Mouse (Mus musculus): ENCODE measurements around the gene Dtx3. TPM values are rescaled to one million over a fixed set of nuclear protein-coding genes. Genes with fewer than 3 reads are reported as not detected.
"Not testable (repeated sequence)": the region's sequence is repeated elsewhere in the genome, so short reads cannot be mapped to it uniquely, and the experiment has no call there.

The Dtx3 gene
- total RNA-seq, 2 experiments from 2014 or later: 22.2 to 24.8 TPM

DNA sequence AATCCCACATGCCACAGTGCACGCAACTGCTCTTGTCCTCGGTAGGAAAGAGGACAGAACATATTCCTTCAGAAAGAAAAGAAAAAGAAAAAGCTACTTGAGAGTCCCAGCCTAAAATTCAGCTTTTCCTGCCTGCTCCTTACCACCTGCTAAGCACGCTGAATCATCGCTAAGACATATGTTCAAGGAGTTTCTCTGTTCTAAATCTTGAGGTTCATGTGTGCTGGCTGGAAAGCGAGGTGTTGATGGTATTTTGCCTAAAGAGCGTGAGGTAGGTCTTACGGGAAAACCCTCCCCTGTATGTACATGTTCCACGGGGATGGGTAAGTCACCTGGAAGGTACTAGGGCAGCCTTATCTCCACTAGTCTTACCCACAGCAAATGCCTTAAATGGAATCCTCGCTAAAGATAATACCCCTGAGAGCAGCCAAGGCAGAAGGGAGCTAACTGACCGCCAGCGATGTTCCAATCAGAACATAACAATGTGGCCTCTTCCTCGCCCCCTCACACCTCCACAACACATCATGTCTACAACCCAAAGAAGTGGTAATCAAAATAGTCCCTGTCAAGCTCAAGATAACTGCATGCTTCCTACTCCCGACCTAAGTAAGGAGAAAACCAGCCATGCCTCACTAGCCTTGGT lies 14.5 kb upstream of the Dtx3 start:
- intact Hi-C loops (cut with DNase I; ENCODE audit: low total_unique reads): no loop called here
- no peak for DNase-seq

DNA sequence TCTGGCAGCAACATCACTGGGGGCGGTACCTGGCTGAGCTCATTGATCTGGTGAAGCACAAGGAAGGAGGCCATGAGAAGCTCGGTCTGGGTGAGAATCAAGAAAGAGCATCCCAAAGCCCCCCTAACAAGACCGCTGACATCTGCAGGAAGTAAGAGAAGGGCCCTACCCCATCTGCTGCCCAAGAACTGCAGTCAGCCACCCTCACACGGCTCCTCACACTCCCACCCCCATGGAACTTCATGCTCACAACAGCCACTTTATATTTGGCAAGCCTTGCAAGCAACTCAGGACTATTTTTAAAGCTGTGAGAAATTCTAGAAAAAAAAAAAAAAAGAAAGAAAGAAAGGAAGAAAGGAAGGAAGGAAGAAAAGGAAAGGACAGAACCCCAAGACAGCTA lies 13.4 kb upstream of the Dtx3 start:
- DNase-seq: no peak
- intact Hi-C loops (cut with DNase I; ENCODE audit: low total_unique reads): no loop called here

DNA sequence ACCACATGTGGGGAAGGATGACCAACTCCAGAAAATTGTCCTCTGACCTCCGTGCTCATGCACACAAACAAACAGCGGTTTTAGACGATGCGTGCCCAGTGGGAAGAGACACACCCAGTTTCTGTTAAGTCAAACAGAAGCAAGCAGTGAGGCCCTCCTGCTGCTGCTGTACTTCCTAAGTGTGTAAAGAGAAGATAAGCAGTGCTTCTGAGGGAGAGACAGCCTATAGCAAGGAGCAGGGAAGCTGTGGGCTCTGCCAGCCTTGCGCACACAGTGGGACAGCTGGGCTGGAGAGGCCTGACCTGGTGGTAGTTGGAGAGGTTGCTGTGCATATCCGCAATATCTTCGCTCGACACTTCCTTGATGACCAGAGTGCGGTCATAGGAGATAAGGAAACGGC lies 9.8 kb upstream of the Dtx3 start:
- no peak for DNase-seq
- intact Hi-C loops (cut with DNase I; ENCODE audit: low total_unique reads): no loop called here

DNA sequence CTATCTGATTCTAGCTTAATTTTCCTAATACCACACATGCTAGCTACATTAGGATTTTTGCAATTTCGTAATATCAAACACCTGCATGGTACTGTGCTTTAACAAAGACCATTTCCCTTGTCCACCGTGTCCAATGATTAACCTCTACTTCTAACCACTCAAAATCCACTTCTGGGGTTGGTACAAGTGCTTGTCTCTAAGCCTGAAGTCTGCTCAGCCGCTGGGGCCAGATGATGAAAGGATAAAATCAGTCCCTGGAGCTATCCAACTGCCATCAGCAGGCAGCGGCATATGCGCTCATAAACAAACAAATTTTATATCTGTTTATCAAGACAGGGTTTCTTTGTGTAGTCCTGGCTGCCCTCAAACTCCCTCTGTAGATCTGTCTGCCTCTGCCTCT lies 9.1 kb upstream of the Dtx3 start:
- intact Hi-C loops (cut with DNase I; ENCODE audit: low total_unique reads): no loop called here

DNA sequence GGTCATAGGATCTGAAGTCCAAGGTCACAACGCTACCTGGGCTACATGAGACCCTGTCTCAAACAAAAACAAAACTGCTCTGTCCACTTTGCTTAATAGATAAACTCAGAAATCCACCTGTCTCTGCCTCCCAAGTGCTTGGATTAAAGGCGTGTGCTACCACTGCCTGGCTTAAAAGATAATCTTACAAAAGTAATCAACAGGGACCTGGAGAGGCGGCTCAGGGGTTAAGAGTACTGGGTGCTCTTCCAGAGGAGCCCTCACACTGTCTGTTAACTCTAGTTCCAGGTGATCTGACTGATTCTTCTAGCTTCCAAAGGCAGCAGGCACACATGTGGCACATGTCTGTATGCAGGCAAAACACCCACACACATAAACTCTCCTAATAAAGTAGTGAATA lies 7.6 kb upstream of the Dtx3 start:
- DNase-seq: no peak
- intact Hi-C loops (cut with DNase I; ENCODE audit: low total_unique reads): no loop called here

More for the DNA sequence above, 9.1 kb upstream of the Dtx3 start:
- no peak for DNase-seq

DNA sequence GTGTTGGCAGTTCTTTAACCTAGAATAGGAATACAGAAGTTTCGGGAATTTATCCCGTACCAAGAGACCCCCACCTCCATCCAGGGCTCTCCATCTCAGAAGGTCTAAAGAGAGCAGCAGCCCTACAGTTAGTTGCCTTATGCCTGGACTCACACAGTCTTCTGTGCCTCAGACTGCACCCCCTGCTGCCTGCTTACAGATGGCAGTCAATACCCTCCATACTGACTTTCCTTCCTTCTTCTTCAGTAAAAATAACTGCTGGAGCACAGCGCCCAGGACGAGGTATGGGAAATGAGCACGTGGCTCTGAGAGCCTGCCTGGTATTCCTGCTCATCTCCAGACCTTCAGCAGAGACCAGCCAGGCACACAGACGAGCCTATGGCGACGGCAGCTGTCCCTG lies 4.8 kb upstream of the Dtx3 start:
- intact Hi-C loops (cut with DNase I; ENCODE audit: low total_unique reads): no loop called here
- DNase-seq: no peak

DNA sequence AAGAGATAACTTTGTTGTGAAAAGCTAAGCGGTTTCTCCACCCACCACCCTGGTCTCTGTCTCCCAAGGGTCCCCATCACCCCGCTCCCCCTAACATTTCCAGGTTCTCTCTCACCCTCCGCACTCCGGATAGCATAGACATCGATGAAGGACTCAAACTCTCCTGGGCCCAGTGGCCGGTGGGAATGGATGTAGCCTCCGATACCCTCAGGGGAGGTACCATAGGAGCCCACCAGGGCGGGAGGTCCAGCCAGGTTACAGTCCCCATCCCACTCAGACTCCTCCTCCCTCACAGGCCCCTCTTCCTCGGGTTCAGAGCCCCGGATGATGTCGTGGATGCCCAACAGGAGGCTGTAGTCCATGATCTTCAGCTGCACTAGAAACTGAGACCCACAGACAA lies 3.9 kb upstream of the Dtx3 start:
- intact Hi-C loops (cut with DNase I; ENCODE audit: low total_unique reads): no loop called here
- DNase-seq: no peak

DNA sequence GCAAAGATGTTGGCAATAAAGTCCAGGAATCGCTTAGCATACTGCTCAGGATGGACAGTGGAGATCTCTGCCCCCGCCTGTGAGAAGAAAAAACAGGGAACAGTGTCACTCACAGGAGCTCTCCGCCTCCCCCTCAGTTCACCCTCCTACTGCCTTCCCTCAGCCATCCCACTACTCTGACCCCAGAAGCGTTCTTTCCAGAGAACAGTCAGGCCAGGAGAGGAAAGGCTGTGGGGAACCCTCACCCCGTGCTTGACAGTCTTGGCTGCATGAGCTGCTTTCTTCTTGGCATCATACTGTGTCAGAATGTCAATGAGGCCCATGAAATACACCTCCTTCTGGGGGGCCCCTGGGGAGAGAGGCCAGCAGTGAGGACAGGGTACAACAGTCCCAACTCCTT lies 3.5 kb upstream of the Dtx3 start:
- DNase-seq: no peak

DNA sequence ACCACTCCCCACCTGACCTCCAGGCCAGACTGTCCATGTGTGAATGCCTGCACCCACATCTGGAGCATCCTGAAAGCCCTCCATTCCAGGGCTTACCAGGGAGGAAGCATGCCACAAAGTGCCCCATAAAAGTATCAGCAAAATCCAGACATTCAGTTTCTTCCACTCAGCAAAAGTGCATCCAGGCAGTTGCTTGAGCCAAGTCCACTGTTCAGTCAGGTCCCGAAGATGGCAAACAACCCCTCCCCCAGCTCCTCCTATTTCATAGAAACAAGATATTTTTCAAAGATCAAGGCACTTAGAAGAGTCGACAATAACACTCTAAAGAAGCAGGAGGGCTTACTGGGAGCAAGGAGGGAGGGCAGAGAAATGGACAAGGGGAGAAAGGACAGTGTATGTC lies 3.0 kb upstream of the Dtx3 start:
- intact Hi-C loops (cut with DNase I; ENCODE audit: low total_unique reads): no loop called here
- DNase-seq: no peak

More for the DNA sequence above, 3.5 kb upstream of the Dtx3 start:
- intact Hi-C loops (cut with DNase I; ENCODE audit: low total_unique reads): no loop called here

DNA sequence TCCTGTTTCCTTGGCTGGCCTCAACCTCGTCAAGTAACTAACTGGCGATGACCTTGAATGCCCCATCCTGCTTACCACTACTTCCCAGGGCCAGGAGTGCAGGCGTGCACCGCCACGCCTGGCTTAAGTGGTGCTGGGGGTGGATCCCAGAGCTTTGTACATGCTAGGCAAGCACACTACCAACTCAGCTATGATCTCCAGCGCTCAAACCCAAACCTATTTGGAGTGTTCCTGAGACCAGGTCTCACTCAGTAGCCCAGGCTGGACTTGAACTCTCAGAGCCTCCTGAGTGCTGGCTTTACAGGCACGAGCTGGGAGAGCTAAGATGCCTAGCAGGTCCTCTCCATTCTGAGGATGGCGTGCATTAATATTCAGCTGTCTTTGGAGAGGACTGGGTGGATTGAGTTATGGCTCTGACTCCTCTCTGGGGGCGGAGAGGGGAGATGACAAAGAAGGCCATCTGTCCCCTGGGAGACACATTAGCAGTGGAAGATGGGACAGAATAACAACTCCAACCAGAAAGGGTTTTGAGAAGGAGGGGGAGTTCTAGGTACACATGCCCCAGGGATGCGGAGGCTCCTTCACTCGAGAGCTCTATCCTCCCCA lies 2.1 kb upstream of the Dtx3 start:
- no peak for DNase-seq
- intact Hi-C loops (cut with DNase I; ENCODE audit: low total_unique reads): no loop called here

DNA sequence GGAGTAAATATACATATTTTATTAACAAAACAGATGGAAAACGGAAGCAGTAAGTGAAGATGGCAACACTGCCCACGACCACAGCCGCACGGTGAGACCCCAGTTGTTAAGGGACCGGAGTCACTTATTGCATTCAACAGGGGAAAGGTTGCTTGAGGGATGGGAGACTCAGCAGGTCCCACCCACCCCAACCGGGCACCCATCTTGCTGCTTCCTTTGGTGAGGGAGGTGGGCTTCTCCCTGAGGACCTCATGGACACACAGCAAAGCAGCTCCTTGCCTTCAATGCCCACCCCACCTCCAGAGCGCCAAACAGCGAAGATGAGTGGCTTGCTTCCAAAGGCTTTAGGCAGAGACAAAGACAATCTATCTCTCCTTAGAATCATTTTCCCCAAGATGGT lies 1.6 kb upstream of the Dtx3 start:
- intact Hi-C loops (cut with DNase I; ENCODE audit: low total_unique reads): no loop called here

DNA sequence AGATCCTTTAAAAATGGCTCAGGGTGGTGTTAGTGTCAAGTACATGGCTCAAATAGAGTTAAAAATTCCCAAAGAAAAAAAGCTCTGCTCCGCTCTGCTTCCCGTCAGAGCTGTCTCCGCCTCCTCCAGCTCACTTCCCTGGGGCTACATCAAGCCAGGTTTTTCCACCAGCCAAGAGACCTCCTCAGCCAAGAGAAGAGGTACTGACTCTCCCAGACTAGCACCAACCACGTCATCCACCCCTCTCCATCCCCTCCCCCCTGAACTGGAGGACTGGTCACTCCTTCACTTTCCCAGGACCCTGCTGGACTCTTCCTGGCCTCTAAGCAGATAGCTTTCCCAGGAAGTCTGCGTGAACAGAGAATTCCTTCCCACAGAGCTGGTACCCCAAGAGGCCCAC lies 864 bp upstream of the Dtx3 start:
- DNase-seq: peak; percentile 81
- intact Hi-C loops (cut with DNase I; ENCODE audit: low total_unique reads): no loop called here

More for the DNA sequence above, 1.6 kb upstream of the Dtx3 start:
- no peak for DNase-seq

DNA sequence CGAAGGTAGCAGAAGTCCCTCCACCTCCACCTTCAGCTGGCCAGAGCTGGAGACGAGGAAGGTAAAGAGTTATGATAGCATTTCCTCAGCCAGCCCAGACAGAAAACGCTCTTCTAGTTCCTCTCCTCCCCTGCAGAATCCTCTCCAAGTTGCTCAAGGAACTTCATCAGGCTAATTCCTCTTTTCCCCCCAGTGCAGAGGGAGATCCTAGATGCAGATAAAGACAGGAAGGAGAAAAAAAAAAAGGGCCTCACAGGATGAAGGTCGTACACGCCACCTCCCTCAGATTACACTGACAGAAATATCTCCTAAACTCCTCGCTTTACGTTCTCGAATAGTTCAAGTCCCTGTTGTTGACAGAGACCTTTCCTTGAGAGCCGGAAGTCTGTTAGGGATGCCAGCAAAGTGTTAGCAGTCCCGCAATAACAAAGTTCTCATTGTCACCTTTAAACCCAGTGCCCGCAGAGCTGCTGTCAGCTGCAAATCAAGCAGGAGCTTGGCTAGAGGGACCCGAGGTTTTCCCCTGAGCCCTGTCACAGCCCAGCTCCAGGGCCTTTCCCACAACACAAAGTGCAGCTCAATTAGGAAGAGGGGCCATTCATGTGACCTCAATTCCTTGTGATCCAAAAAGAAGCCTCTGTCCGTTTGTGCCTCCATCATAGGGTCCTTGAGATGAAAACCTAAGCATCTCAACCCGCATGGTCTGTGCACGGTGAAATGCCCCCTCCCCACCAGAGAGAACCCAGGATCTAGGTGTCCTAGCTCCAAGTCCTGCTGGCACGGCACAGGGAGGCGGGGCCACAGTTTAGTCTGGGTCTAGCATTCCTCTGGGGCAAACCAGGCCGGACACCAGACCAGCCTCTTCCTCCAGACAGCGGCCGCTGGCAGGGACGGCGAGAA lies 850 bp downstream of the Dtx3 start:
- DNase-seq: peak; percentile 75
- intact Hi-C loops (cut with DNase I; ENCODE audit: low total_unique reads): no loop called here

DNA sequence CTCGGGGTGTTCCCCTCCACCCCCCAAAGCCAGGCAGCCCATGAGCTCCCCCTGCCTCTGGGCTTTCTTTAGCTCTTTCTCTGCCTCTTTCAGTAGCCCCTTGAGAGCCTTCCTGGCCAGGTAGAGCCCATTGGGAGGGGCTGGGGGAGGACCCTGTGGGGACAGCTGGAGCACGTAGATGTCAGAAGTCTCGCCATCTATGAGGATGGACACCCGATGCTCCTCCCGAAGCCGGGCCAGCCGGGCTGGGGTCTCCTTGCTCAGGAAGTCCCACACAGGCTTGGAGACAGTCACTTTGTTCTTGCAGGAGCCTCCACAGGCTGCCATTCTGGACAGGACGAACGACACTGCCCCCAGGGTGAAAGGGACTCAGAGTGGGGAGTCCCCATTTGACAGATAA lies 2.5 kb downstream of the Dtx3 start:
- DNase-seq: no peak
- intact Hi-C loops (cut with DNase I; ENCODE audit: low total_unique reads): no loop called here

DNA sequence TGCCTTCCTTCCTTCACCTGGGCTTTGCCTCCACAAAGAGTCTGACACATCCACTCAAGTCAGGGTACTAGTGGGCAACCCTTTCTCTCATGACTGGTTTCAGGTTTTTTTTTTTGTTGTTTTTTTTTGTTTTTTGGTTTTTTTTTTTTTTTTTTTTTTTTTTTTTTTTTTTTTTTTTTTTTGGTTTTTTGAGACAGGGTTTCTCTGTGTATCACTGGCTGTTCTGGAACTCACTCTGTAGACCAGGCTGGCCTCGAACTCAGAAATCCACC lies 3.5 kb downstream of the Dtx3 start:
- intact Hi-C loops (cut with DNase I; ENCODE audit: low total_unique reads); DNase-seq: not testable (repeated sequence)

DNA sequence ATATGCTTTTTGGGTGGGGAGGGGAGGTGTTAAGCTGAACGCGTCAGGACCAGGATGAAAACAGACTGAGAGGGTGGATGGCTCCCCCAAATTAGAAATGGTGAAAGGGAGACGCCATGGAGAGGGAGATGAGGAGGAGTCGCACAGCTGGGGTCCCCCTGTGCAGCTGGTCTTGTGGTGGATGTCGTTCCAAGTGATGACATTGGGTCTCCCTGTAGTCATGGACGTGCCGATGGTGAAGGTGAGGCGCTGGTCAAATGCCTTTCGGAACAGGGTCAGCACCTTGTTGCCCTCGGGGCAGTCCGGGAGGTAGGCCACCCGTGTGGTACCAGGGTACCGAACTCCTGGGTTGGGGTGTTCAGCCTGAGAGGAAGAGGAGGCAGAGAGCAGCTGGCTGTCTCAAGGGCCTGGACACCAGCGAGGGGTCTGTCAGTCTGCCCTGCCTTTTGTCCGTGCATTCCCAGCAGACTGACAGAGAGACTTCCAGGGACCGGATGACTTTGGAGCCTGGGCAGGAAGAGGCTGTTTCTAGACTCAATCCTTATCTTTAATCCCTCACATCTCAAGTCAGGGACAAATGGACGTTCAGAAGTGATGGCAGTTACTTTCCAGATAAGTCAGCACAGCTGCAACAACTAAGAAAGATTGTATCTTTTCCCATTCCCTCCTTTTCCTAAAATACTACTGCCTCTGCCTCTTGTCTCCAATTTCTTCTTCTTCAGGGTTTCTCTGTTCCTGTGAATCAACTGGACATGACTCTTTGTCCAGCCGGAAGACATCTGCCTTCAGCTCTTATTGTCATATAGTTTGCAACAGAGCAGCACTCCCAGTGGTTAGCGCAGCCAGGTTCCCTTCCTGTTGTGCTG lies 4.1 kb downstream of the Dtx3 start:
- intact Hi-C loops (cut with DNase I; ENCODE audit: low total_unique reads): no loop called here
- DNase-seq: no peak

DNA sequence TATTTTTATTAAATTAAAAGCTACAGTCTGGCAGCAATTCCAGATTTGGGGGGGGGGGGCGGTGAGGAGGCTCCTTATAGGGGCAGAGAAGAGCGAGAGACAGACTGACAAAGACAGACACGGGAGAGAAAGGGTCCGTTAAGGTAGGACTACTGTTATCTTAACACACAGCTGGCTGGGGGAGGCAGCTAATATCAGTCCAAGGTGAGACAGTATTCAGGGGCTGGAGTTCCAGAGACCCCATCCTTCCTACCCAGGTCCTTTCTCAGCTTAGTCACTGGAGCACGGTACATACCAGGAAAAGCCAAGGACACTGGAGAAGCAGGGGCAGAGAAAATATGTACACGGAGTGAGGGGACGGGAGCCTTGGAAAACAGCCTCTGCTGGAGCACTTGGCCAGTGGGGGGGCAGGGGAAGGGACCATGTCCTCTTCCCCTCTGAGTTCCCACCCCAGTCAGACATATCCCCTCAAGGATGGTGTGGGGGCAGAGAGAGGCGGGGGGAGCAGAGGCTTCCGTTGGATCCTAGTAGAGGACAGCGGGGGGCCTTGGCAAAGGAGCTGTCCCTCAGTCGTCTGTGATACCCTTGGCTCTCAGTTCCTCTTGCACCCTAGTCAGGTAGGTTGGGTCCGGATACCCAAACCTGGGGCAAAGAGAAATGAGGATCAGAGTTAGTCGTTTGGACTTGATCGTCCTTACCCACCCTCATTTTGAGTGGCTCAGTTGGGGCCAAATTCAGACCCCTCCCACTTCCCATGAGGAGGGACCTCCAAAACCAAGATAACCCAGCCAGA lies 4.9 kb downstream of the Dtx3 start:
- no peak for DNase-seq
- intact Hi-C loops (cut with DNase I; ENCODE audit: low total_unique reads): no loop called here

DNA sequence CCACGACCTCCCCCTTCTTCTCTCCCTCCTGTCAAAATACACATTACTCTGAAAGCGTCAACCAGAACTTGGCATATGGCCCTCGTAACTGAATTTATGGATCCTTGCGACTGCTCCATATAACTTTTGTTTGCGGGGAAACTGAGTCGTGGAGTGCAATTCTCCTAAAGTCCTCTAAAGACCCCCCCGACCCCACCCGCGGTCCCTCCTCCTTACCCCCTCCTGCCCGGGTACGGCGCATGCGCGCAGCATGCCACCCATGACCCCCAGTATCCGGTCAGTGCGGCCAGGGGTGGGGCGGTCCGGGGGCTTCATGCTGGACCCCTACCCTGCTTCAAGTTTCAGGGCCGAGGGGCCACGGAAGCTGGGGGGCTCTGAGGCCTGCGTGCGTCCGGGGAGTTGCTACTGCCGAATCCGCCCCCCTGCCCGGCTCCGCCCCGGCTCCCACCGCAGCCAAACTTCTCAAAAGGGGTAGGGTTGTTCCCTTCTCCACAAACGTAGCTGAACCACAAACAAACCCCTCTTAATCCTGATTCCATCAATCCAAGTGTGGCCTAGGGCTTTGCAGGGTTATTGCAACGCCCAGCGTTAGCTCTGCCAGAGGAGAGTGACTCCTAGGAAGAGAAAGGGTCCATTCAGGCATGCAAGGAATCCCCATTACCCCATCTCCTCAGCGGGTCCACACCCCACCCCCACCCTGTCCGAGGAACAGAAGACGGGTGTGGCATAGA lies 5.7 kb downstream of the Dtx3 start, which contains the start of gene Arhgef25:
Gene Arhgef25, minus strand, starts transcription at position 433 of the 731 bp plus-strand sequence.
- DNase-seq: peak; percentile 76
- intact Hi-C loops (cut with DNase I; ENCODE audit: low total_unique reads): no loop called here

All from gastrocnemius, postnatal 14 days (tissue).